Mouse (Mus musculus): ENCODE data around the gene Prph. TPM values are rescaled to one million over a fixed set of nuclear protein-coding genes. Genes with fewer than 3 reads are reported as not detected.

Gene Prph
- 0.59 and 0.60 TPM in 2 replicates for polyA plus RNA-seq (2012; rRNA removed; ENCODE audit: low replicate concordance)

DNA sequence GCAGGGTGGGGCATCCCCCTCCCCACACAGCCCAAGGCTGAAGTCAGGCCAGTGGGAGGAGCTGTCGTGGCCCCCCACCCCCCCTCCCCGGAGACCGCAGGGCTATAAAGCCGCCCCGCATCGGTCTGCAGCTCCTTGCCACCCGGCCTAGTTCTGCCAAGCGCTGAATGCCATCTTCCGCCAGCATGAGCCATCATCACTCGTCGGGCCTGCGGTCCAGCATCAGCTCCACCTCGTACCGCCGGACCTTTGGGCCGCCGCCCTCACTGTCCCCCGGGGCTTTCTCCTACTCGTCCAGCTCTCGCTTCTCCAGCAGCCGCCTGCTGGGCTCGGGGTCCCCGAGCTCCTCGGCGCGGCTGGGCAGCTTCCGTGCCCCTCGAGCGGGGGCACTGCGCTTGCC is at the start of gene Prph:
Gene Prph (plus strand): TSS at position 135 of the 400 bp plus-strand sequence.

GRCm38 (mm10) chr15:99029619-99030584 is 25.1 kb upstream of the Prph start, which contains the start of gene Tuba1c:
TSS of gene Tuba1c (plus strand) at chr15:99029891.

DNA sequence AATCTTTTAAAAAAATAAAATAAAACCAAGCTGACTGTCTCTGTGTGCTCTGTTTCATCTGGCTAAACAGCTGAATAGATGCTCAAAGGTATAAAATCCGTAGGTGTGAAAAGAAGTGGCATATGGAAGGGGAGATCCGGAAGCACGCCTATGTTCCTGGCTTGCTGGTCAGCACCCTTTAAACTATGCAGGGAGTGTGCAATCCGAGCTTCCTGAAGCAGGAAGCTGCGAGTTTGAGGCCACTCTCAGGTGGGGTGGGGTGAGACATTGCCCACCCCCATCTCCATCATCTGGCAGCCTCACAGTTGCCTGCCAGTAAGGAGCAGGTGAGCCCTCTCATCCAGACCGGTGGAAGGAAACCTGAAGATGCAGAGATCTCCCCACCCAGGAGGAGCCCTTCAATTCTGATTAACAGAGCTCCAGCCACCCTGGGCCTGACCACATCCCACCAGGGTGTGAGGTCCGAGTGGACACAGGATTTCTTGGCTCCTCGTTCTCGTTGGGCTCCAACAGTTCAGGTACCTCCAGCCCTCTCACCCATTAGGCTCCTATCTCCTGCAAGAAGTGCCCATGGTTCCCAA is 19.1 kb downstream of the Prph start, which contains the start of gene Troap:
Gene Troap (plus strand): TSS at position 557 of the 581 bp plus-strand sequence.

GRCm38 (mm10) chr15:99087253-99088075 is 32.5 kb downstream of the Prph start, which contains the start of gene C1ql4:
TSS of gene C1ql4 (minus strand) at chr15:99087817.

GRCm38 (mm10) chr15:99092870-99093269 is 37.9 kb downstream of the Prph start, which contains the start of gene Dnajc22:
TSS of gene Dnajc22 (plus strand) at chr15:99093170.

Other genes starting within 250 kb of the Prph start
- 0.05 and 0.06 TPM in 2 replicates for gene Ddn, start 245.7 kb upstream of the Prph start, polyA plus RNA-seq (2012; rRNA removed; ENCODE audit: low replicate concordance)
- gene Prkag1, start 223.7 kb upstream of the Prph start, polyA plus RNA-seq (2012; rRNA removed; ENCODE audit: low replicate concordance) = 84.2 and 92.4 TPM in 2 replicates
- gene Kmt2d, start 184.0 kb upstream of the Prph start, polyA plus RNA-seq (2012; rRNA removed; ENCODE audit: low replicate concordance) = 19.8 and 31.7 TPM in 2 replicates
- 3.7 and 8.4 TPM in 2 replicates for gene Rhebl1, start 160.6 kb upstream of the Prph start, polyA plus RNA-seq (2012; rRNA removed; ENCODE audit: low replicate concordance)
- 3.6 and 3.8 TPM in 2 replicates for gene Dhh, start 156.6 kb upstream of the Prph start, polyA plus RNA-seq (2012; rRNA removed; ENCODE audit: low replicate concordance)
- 44.1 and 65.4 TPM in 2 replicates for gene Lmbr1l, start 136.9 kb upstream of the Prph start, polyA plus RNA-seq (2012; rRNA removed; ENCODE audit: low replicate concordance)
- gene Tuba1b, start 120.6 kb upstream of the Prph start, polyA plus RNA-seq (2012; rRNA removed; ENCODE audit: low replicate concordance) = 2,548 and 2,957 TPM in 2 replicates
- 37.6 and 189 TPM in 2 replicates for gene Gm49450, start 101.6 kb upstream of the Prph start, polyA plus RNA-seq (2012; rRNA removed; ENCODE audit: low replicate concordance)
- gene Tuba1a, start 101.5 kb upstream of the Prph start, polyA plus RNA-seq (2012; rRNA removed; ENCODE audit: low replicate concordance) = 958 and 2,123 TPM in 2 replicates
- gene Tuba1c, start 25.3 kb upstream of the Prph start, polyA plus RNA-seq (2012; rRNA removed; ENCODE audit: low replicate concordance) = 72.0 and 174 TPM in 2 replicates
- 0.77 and 5.3 TPM in 2 replicates for gene Troap, start 19.4 kb downstream of the Prph start, polyA plus RNA-seq (2012; rRNA removed; ENCODE audit: low replicate concordance)
- not detected in 2 replicates for gene C1ql4, start 32.6 kb downstream of the Prph start, polyA plus RNA-seq (2012; rRNA removed; ENCODE audit: low replicate concordance)
- 0.36 and 0.43 TPM in 2 replicates for gene Dnajc22, start 38.0 kb downstream of the Prph start, polyA plus RNA-seq (2012; rRNA removed; ENCODE audit: low replicate concordance)
- 11.6 and 20.1 TPM in 2 replicates for gene Spats2, start 70.7 kb downstream of the Prph start, polyA plus RNA-seq (2012; rRNA removed; ENCODE audit: low replicate concordance)
- 0.92 and 8.8 TPM in 2 replicates for gene Kcnh3, start 169.7 kb downstream of the Prph start, polyA plus RNA-seq (2012; rRNA removed; ENCODE audit: low replicate concordance)
- 62.7 and 98.6 TPM in 2 replicates for gene Mcrs1, start 196.8 kb downstream of the Prph start, polyA plus RNA-seq (2012; rRNA removed; ENCODE audit: low replicate concordance)
- 55.3 and 112 TPM in 2 replicates for gene Prpf40b, start 239.9 kb downstream of the Prph start, polyA plus RNA-seq (2012; rRNA removed; ENCODE audit: low replicate concordance)
- gene Fam186b, start 240.7 kb downstream of the Prph start, polyA plus RNA-seq (2012; rRNA removed; ENCODE audit: low replicate concordance) = 0.03 and 0.06 TPM in 2 replicates